Comparison of ENCODE assay signal across 15 mouse cellular contexts in the genomic region with DNA sequence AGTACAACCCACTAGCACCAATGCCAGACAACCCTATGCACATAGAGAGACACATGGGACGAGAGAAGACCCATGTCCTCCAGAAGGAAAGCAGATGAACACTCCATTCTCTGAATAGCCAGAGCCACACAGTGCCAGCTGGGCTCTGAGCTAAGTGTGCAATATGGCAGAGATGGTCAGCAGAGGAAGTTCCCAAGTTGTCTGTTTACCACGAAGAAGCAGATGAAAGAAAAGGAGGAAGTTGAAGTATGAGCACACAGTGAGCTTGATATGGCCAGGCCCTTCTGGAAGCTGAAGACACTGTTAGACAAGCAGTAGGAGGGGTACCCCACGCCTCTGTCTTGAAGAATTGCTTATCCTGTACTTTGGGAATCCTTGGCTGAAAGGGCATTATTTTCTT.
DNase-seq lines count a peak whose midpoint lies in the region; ATAC-seq lines count a peak whose summit lies in the region.
"Had no signal": no experiment of that assay in that cellular context is flagged by ENCODE, and none has a peak within 500 bp of the region (broad histone marks: within the 10 kb centered on the region; RNA-seq: fewer than 3 reads in every experiment).

No protein-coding gene starts in this region.

- peak; percentile 9 for DNase-seq in layer of hippocampus, adult 9-10 months (ENCODE audit: low spot score)
- no peak for DNase-seq in layer of hippocampus, adult 11-12 months (ENCODE audit: low spot score)
- peak; percentile 17 to 39 for DNase-seq in spleen, postnatal 36 days (ENCODE audit: low spot score in 2 of 2)
- no peak for DNase-seq in spleen, postnatal 4 days (ENCODE audit: low spot score in 2 of 2)
- DNase-seq in right cerebral cortex, adult 2 months (ENCODE audit: low spot score in 2 of 2) = no peak
- no peak for DNase-seq in adrenal gland, adult 18-20 months (ENCODE audit: low spot score in 2 of 2)
- DNase-seq in thymus, postnatal 4 days = no peak
- DNase-seq: adrenal gland, postnatal 25 days; cerebellum, postnatal 36 days; gastrocnemius, postnatal 14 days; heart, postnatal 4 days; kidney, adult 9 months; lung, embryonic 14.5 days had no signal

- peak; percentile 99 for ATAC-seq in megakaryocyte, adult 5-6 weeks (ENCODE audit: poor library complexity, severe bottlenecking)
- ATAC-seq: midbrain, embryonic 13.5 days had no signal

Comparison
In these comparisons a context has a peak if more than half of its experiments do, and no peak if none do; other contexts are left out.
1. DNase-seq: peak in layer of hippocampus, adult 9-10 months (single experiment) and spleen, postnatal 36 days (2 of 2); none in layer of hippocampus, adult 11-12 months (single experiment), spleen, postnatal 4 days (0 of 2), right cerebral cortex, adult 2 months (0 of 2), adrenal gland, adult 18-20 months (0 of 2) and thymus, postnatal 4 days (single experiment).